Mouse (Mus musculus): Measurements from ENCODE around the gene Gen1. TPM values are rescaled to one million over a fixed set of nuclear protein-coding genes. Genes with fewer than 3 reads are reported as not detected.

Gen1 gene
- polyA plus RNA-seq (2015; fragmentation: Nextera tagmentation; extraction: Ambion mirVana) = 8.0 and 9.2 TPM in 2 replicates

GRCm38 (mm10) chr12:11265382-11266281 lies at the start of gene Gen1, which contains the start of gene Smc6:
Gene Gen1 (minus strand): TSS chr12:11265801.
Gene Smc6 (plus strand): TSS chr12:11265886.
- peak within 1 kb of the TSS; percentile 75 for H3K4me2 ChIP-seq
- no peaks in the 10 kb centered on the region for H3K36me3 ChIP-seq (ENCODE audit: poor library complexity, severe bottlenecking)
- H3K9ac ChIP-seq = peak within 1 kb of the TSS; percentile 88
- H3K9me3 ChIP-seq (replicated peaks) = no peaks in the 10 kb centered on the region
- peaks cover 37% of the 10 kb centered on the region for H3K4me1 ChIP-seq
- under 1% methylated on average over 73 of the region's 83 CpGs for WGBS
- H3K27ac ChIP-seq = peak within 1 kb of the TSS; percentile 85
- peak within 1 kb of the TSS; percentile 72 for H3K4me3 ChIP-seq
- no peaks in the 10 kb centered on the region for H3K27me3 ChIP-seq
- peak; percentile 98 for ATAC-seq

GRCm38 (mm10) chr12:11313840-11314239 lies 48.2 kb upstream of the Gen1 start:
- Histone ChIP-seq H3K27ac (no peak overlapping the region), H3K4me3 (no peak overlapping the region), H3K27me3 (no peaks in the 10 kb centered on the region), H3K4me1 (no peaks in the 10 kb centered on the region), H3K9me3 (replicated peaks) (no peaks in the 10 kb centered on the region), H3K4me2 (no peak overlapping the region), H3K9ac (no peak overlapping the region), H3K36me3 (ENCODE audit: poor library complexity, severe bottlenecking) (peaks cover 49% of the 10 kb centered on the region)
- ATAC-seq = no peak; the same call in 1 of the 2 replicates
- WGBS = 64% methylated on average over 1 of the region's 1 CpGs

- ATAC-seq = no peak
- H3K27me3 ChIP-seq = no peaks in the 10 kb centered on the region
- peaks cover 53% of the 10 kb centered on the region for H3K36me3 ChIP-seq (ENCODE audit: poor library complexity, severe bottlenecking)
- H3K9ac ChIP-seq = no peak overlapping the region
- 96% methylated on average over 2 of the region's 2 CpGs for WGBS
- H3K4me3 ChIP-seq = no peak overlapping the region
- no peaks in the 10 kb centered on the region for H3K4me1 ChIP-seq
- H3K4me2 ChIP-seq = no peak overlapping the region
- H3K9me3 ChIP-seq (replicated peaks) = no peaks in the 10 kb centered on the region
- no peak overlapping the region for H3K27ac ChIP-seq
Measured at GRCm38 (mm10) chr12:11311106-11311505, 45.5 kb upstream of the Gen1 start.

GRCm38 (mm10) chr12:11306753-11307645 lies 41.4 kb upstream of the Gen1 start:
- H3K4me2 ChIP-seq = no peak overlapping the region
- no peak overlapping the region for H3K4me3 ChIP-seq
- no peaks in the 10 kb centered on the region for H3K27me3 ChIP-seq
- no peaks in the 10 kb centered on the region for H3K9me3 ChIP-seq (replicated peaks)
- ATAC-seq = no peak
- 93% methylated on average over 8 of the region's 8 CpGs for WGBS
- H3K36me3 ChIP-seq (ENCODE audit: poor library complexity, severe bottlenecking) = peaks cover 70% of the 10 kb centered on the region
- H3K4me1 ChIP-seq = no peaks in the 10 kb centered on the region
- H3K9ac ChIP-seq = no peak overlapping the region
- no peak overlapping the region for H3K27ac ChIP-seq

GRCm38 (mm10) chr12:11300858-11301257 lies 35.3 kb upstream of the Gen1 start:
- Histone ChIP-seq H3K4me2 (no peak overlapping the region), H3K9ac (no peak overlapping the region), H3K36me3 (ENCODE audit: poor library complexity, severe bottlenecking) (peaks cover 70% of the 10 kb centered on the region), H3K4me3 (no peak overlapping the region), H3K4me1 (no peaks in the 10 kb centered on the region), H3K9me3 (replicated peaks) (no peaks in the 10 kb centered on the region), H3K27me3 (no peaks in the 10 kb centered on the region), H3K27ac (no peak overlapping the region)
- no peak for ATAC-seq
- WGBS = 97% methylated on average over 1 of the region's 1 CpGs

GRCm38 (mm10) chr12:11286382-11286781 lies 20.8 kb upstream of the Gen1 start:
- 94% methylated on average over 2 of the region's 2 CpGs for WGBS

GRCm38 (mm10) chr12:11281584-11281983 lies 16.0 kb upstream of the Gen1 start:
- ATAC-seq = no peak
- H3K9me3 ChIP-seq (replicated peaks) = no peaks in the 10 kb centered on the region
- H3K27me3 ChIP-seq = no peaks in the 10 kb centered on the region
- H3K9ac ChIP-seq = no peak overlapping the region
- H3K4me1 ChIP-seq = no peaks in the 10 kb centered on the region
- H3K4me3 ChIP-seq = no peak overlapping the region
- WGBS = 97% methylated on average over 2 of the region's 2 CpGs
- no peak overlapping the region for H3K27ac ChIP-seq
- no peak overlapping the region for H3K4me2 ChIP-seq
- H3K36me3 ChIP-seq (ENCODE audit: poor library complexity, severe bottlenecking) = peaks cover 72% of the 10 kb centered on the region

More at GRCm38 (mm10) chr12:11286382-11286781, 20.8 kb upstream of the Gen1 start:
- H3K4me2 ChIP-seq = no peak overlapping the region
- no peak overlapping the region for H3K27ac ChIP-seq
- H3K9me3 ChIP-seq (replicated peaks) = no peaks in the 10 kb centered on the region
- H3K9ac ChIP-seq = no peak overlapping the region
- no peak for ATAC-seq
- no peaks in the 10 kb centered on the region for H3K4me1 ChIP-seq
- no peak overlapping the region for H3K4me3 ChIP-seq
- H3K36me3 ChIP-seq (ENCODE audit: poor library complexity, severe bottlenecking) = peaks cover 75% of the 10 kb centered on the region
- H3K27me3 ChIP-seq = no peaks in the 10 kb centered on the region

GRCm38 (mm10) chr12:11279886-11280285 lies 14.3 kb upstream of the Gen1 start:
- Histone ChIP-seq H3K27me3 (no peaks in the 10 kb centered on the region), H3K4me1 (no peaks in the 10 kb centered on the region), H3K4me3 (no peak overlapping the region), H3K4me2 (no peak overlapping the region), H3K9ac (no peak overlapping the region), H3K9me3 (replicated peaks) (no peaks in the 10 kb centered on the region), H3K36me3 (ENCODE audit: poor library complexity, severe bottlenecking) (peaks cover 65% of the 10 kb centered on the region), H3K27ac (no peak overlapping the region)
- no peak for ATAC-seq
- WGBS = 90% methylated on average over 3 of the region's 3 CpGs

GRCm38 (mm10) chr12:11277207-11277606 lies 11.6 kb upstream of the Gen1 start:
- Histone ChIP-seq H3K4me2 (no peak overlapping the region), H3K27ac (no peak overlapping the region), H3K4me3 (no peak overlapping the region), H3K27me3 (no peaks in the 10 kb centered on the region), H3K4me1 (no peaks in the 10 kb centered on the region), H3K9ac (no peak overlapping the region), H3K9me3 (replicated peaks) (no peaks in the 10 kb centered on the region), H3K36me3 (ENCODE audit: poor library complexity, severe bottlenecking) (peaks cover 66% of the 10 kb centered on the region)
- ATAC-seq = no peak
- 92% methylated on average over 6 of the region's 6 CpGs for WGBS

GRCm38 (mm10) chr12:11276632-11277031 lies 11.0 kb upstream of the Gen1 start:
- 87% methylated on average over 2 of the region's 2 CpGs for WGBS
- H3K4me1 ChIP-seq = no peaks in the 10 kb centered on the region
- H3K4me3 ChIP-seq = no peak overlapping the region
- no peak overlapping the region for H3K9ac ChIP-seq
- no peaks in the 10 kb centered on the region for H3K9me3 ChIP-seq (replicated peaks)
- H3K27ac ChIP-seq = no peak overlapping the region
- H3K36me3 ChIP-seq (ENCODE audit: poor library complexity, severe bottlenecking) = peaks cover 64% of the 10 kb centered on the region
- no peak overlapping the region for H3K4me2 ChIP-seq
- H3K27me3 ChIP-seq = no peaks in the 10 kb centered on the region
- ATAC-seq = no peak

GRCm38 (mm10) chr12:11273185-11273584 lies 7.6 kb upstream of the Gen1 start:
- Histone ChIP-seq H3K9ac (no peak overlapping the region), H3K27ac (no peak overlapping the region), H3K27me3 (no peaks in the 10 kb centered on the region), H3K36me3 (ENCODE audit: poor library complexity, severe bottlenecking) (peaks cover 36% of the 10 kb centered on the region), H3K4me3 (no peak overlapping the region), H3K4me1 (peaks cover 11% of the 10 kb centered on the region), H3K4me2 (no peak overlapping the region), H3K9me3 (replicated peaks) (no peaks in the 10 kb centered on the region)
- 74% methylated on average over 1 of the region's 1 CpGs for WGBS
- ATAC-seq = no peak

GRCm38 (mm10) chr12:11272568-11272967 lies 7.0 kb upstream of the Gen1 start:
- H3K4me1 ChIP-seq = peaks cover 17% of the 10 kb centered on the region
- H3K27me3 ChIP-seq = no peaks in the 10 kb centered on the region
- H3K36me3 ChIP-seq (ENCODE audit: poor library complexity, severe bottlenecking) = peaks cover 33% of the 10 kb centered on the region
- ATAC-seq = no peak
- no peak overlapping the region for H3K4me3 ChIP-seq
- no peak overlapping the region for H3K4me2 ChIP-seq
- H3K9ac ChIP-seq = no peak overlapping the region
- H3K27ac ChIP-seq = no peak overlapping the region
- no peaks in the 10 kb centered on the region for H3K9me3 ChIP-seq (replicated peaks)
- WGBS = 94% methylated on average over 4 of the region's 4 CpGs
